Mouse (Mus musculus) CH12.LX (cell line): ENCODE measurements around the gene Gsdma2. TPM values are rescaled to one million over a fixed set of nuclear protein-coding genes. Genes with fewer than 3 reads are reported as not detected.
"Not testable (repeated sequence)": the region's sequence is repeated elsewhere in the genome, so short reads cannot be mapped to it uniquely, and the experiment has no call there.

Experiments
- DNase-seq: peaks from one replicate; pipeline ENCODE4 v3.0.0-alpha.2; 2013; ENCODE audit errors: extremely low read depth
- H3K27ac ChIP-seq: 2 replicates; pipeline ENCODE4 v1.5.1; 2012; ENCODE audit warnings: low read depth, mild to moderate bottlenecking, control low read depth, moderate library complexity; ENCODE audit not compliant: insufficient read depth
- H3K27me3 ChIP-seq: replicated peaks from 2 replicates; pipeline ENCODE3; 2012; ENCODE audit warnings: inconsistent platforms
- H3K36me3 ChIP-seq, 2 experiments: replicated peaks in 1 of 2; 2 replicates each; pipeline versions ENCODE3 to v1.6.1; 2012; ENCODE audit warnings: inconsistent platforms in 1 of 2, low read length in 1 of 2, mild to moderate bottlenecking in 1 of 2, mixed read lengths in 1 of 2, moderate library complexity in 1 of 2; ENCODE audit not compliant: control insufficient read depth in 1 of 2, insufficient read depth in 1 of 2
- H3K4me1 ChIP-seq, 2 experiments: 2 replicates each; pipeline ENCODE4 v1.6.1; 2012; ENCODE audit warnings: inconsistent platforms in 1 of 2, moderate library complexity in 1 of 2; ENCODE audit not compliant: insufficient read depth in 2 of 2, control insufficient read depth in 1 of 2
- H3K4me2 ChIP-seq: 2 replicates; pipeline ENCODE4 v1.6.1; 2012; ENCODE audit warnings: low read depth, mild to moderate bottlenecking, control low read depth; ENCODE audit not compliant: poor library complexity, insufficient read depth, severe bottlenecking
- H3K4me3 ChIP-seq, 3 experiments: fragments of 150-350 bp in 1 of 3; sonication (generic) in 1 of 3; replicated peaks in 1 of 3; 2 replicates each; pipeline versions ENCODE3 to v1.5.1; 2011 to 2012; ENCODE audit warnings: low read depth in 2 of 3, low read length in 2 of 3, mild to moderate bottlenecking in 2 of 3, moderate library complexity in 2 of 3, control low read depth in 1 of 3, improper control_type of control experiment in 1 of 3, inconsistent platforms in 1 of 3, mixed read lengths in 1 of 3; ENCODE audit not compliant: poor library complexity in 1 of 3
- H3K79me2 ChIP-seq: replicated peaks from 2 replicates; pipeline ENCODE4 v1.6.1; 2012; ENCODE audit warnings: mild to moderate bottlenecking, moderate library complexity; ENCODE audit not compliant: control insufficient read depth, poor library complexity, insufficient read depth, severe bottlenecking; ENCODE audit errors: extremely low read depth
- H3K9ac ChIP-seq: 2 replicates; pipeline ENCODE4 v1.6.1; 2012; ENCODE audit warnings: low read depth, mild to moderate bottlenecking, control low read depth, moderate library complexity; ENCODE audit not compliant: insufficient read depth
- H3K9me3 ChIP-seq: replicated peaks from 2 replicates; pipeline ENCODE3; 2012; ENCODE audit warnings: low read length, inconsistent platforms, mixed read lengths
- CTCF ChIP-seq, 2 experiments: IDR thresholded peaks in 1 of 2; conservative IDR thresholded peaks in 1 of 2; 2 replicates each; pipeline ENCODE4 v1.5.1; 2011 to 2012; ENCODE audit warnings: low read depth in 2 of 2, low read length in 2 of 2, improper control_type of control experiment in 1 of 2, inconsistent platforms in 1 of 2, mild to moderate bottlenecking in 1 of 2, moderate library complexity in 1 of 2
- ELF1 ChIP-seq: IDR thresholded peaks from 2 replicates; pipeline ENCODE4 v1.6.1; 2014; ENCODE audit warnings: low read depth, mild to moderate bottlenecking, inconsistent platforms, low read length, improper control_type of control experiment
- HCFC1 ChIP-seq: IDR thresholded peaks from 2 replicates; pipeline ENCODE4 v1.6.1; 2012; ENCODE audit warnings: low read depth, mild to moderate bottlenecking, inconsistent platforms, low read length, improper control_type of control experiment
- JUN ChIP-seq: IDR thresholded peaks from 2 replicates; pipeline ENCODE4 v1.6.1; 2011; ENCODE audit warnings: low read depth, mild to moderate bottlenecking, low read length, improper control_type of control experiment, moderate library complexity; ENCODE audit not compliant: insufficient read depth
- MAFK ChIP-seq: IDR thresholded peaks from 2 replicates; pipeline ENCODE4 v1.6.1; 2011; ENCODE audit warnings: low read length, improper control_type of control experiment; ENCODE audit not compliant: insufficient replicate concordance
- MYC ChIP-seq: IDR thresholded peaks from 2 replicates; pipeline ENCODE4 v1.6.1; 2011; ENCODE audit warnings: low read depth, mild to moderate bottlenecking, improper control_type of control experiment, low read length
- NELFE ChIP-seq: IDR thresholded peaks from 2 replicates; pipeline ENCODE4 v1.6.1; 2011; ENCODE audit warnings: low read depth, low read length, improper control_type of control experiment
- POLR2A ChIP-seq: IDR thresholded peaks from 2 replicates; pipeline ENCODE4 v1.6.1; 2011; ENCODE audit warnings: low read depth, mild to moderate bottlenecking, improper control_type of control experiment, low read length
- RAD21 ChIP-seq: IDR thresholded peaks from 2 replicates; pipeline ENCODE4 v1.6.1; 2011; ENCODE audit warnings: low read depth, mild to moderate bottlenecking, low read length, improper control_type of control experiment, moderate library complexity
- SMC3 ChIP-seq: IDR thresholded peaks from 2 replicates; pipeline ENCODE4 v1.6.1; 2011; ENCODE audit warnings: low read depth, low read length, improper control_type of control experiment
- ZKSCAN1 ChIP-seq: IDR thresholded peaks from 2 replicates; pipeline ENCODE4 v1.6.1; 2012; ENCODE audit warnings: low read depth, inconsistent platforms, low read length, improper control_type of control experiment, borderline replicate concordance
- dilution Hi-C: fragments of 300-500 bp; cut with MboI; formaldehyde crosslinking; loops from 2 replicates; pipeline ENCODE4 v1.14.3; 2020; ENCODE audit warnings: low sequenced_read_pairs; ENCODE audit not compliant: extremely low pct_unique_long_range_greater_than_20kb, extremely low pct_ligation_motif_present
- in situ Hi-C: fragments of 300-500 bp; cut with MboI; formaldehyde crosslinking; loops from 3 replicates; pipeline ENCODE4 v1.14.3; 2019; ENCODE audit warnings: low sequenced_read_pairs, low pct_ligation_motif_present, low pct_unique_long_range_greater_than_20kb, mixed read lengths
- polyA plus RNA-seq: library from polyadenylated mRNA; unstranded; fragments of >175 nt; gene quantifications from 2 replicates; pipeline ENCODE4 v1.2.1, GENCODE M21; 2012; ENCODE audit warnings: low read depth; ENCODE audit not compliant: insufficient read length
- total RNA-seq, 2 experiments: library from RNA; depleted of rRNA; stranded (reverse); fragments of 300-350 nt in 1 of 2; fragments of >200 nt in 1 of 2; gene quantifications; 2 replicates each; pipeline ENCODE4 v1.2.3; 2012 to 2014

Gsdma2 gene
- total and polyA plus RNA-seq, 3 experiments: not detected

- H3K4me3 ChIP-seq: peak overlapping the region in 2 of 3 experiments; percentile 12 to 18
- H3K9ac ChIP-seq: peak overlapping the region; percentile 21; the same call in 1 of the 2 replicates
- H3K36me3 ChIP-seq, H3K79me2 ChIP-seq, H3K27ac ChIP-seq, H3K9me3 ChIP-seq, dilution Hi-C loops: not testable (repeated sequence)
- in situ Hi-C loops: loop anchor here (10.0 kb wide), 1 partner anchor 68 kb away; no protein-coding TSS in a partner anchor
- TF ChIP-seq SMC3 (peak; percentile 29), HCFC1 (peak; percentile 30; the same call in 1 of the 2 replicates), CTCF (conservative IDR thresholded peaks at IDR 0.05 in 1 of 2, IDR thresholded peaks at IDR 0.05 in 1 of 2; ENCODE audit: low read depth in 2 of 2, low read length in 2 of 2) (peak; percentile 26 to 73; a peak in 2 of 4 replicates), POLR2A (peak; percentile 46; the same call in 1 of the 2 replicates), ELF1 (peak; percentile 87), RAD21 (peak; percentile 37), NELFE (peak; percentile 26; the same call in 1 of the 2 replicates)
- TF ChIP-seq, all 38 proteins: peak for 7; not testable (repeated sequence) for 31
- peak; percentile 71 for DNase-seq
- Histone ChIP-seq H3K27me3 (peaks cover 39% of the 10 kb centered on the region), H3K4me2 (peak overlapping the region; percentile 76), H3K4me1 (peaks cover 9 to 37% of the 10 kb centered on the region in 2 experiments; a peak in 3 of 4 replicates)
Measured at GRCm38 (mm10) chr11:98673136-98673535, 26.6 kb downstream of the Gsdma2 start.

- Histone ChIP-seq H3K9ac (no peak overlapping the region), H3K27ac (no peak overlapping the region), H3K9me3 (no peaks in the 10 kb centered on the region), H3K4me1 (peaks cover 14 to 33% of the 10 kb centered on the region in 2 experiments), H3K27me3 (peaks cover 39% of the 10 kb centered on the region), H3K79me2 (no peaks in the 10 kb centered on the region), H3K4me3 (no peak overlapping the region), H3K4me2 (no peak overlapping the region), H3K36me3 (no peaks in the 10 kb centered on the region)
- DNase-seq: no peak
- in situ Hi-C loops (loop anchor here (10.0 kb wide), 1 partner anchor 71 kb away; no protein-coding TSS in a partner anchor), dilution Hi-C loops (no loop called here)
- TF ChIP-seq ZKSCAN1: peak; percentile 32
- no peak for TF ChIP-seq JUN
- no peak for TF ChIP-seq MYC
Measured at GRCm38 (mm10) chr11:98675829-98676363, 29.3 kb downstream of the Gsdma2 start.

GRCm38 (mm10) chr11:98680023-98680422 lies 33.5 kb downstream of the Gsdma2 start:
- DNase-seq: no peak
- Histone ChIP-seq H3K27ac (no peak overlapping the region), H3K79me2 (peaks cover 25% of the 10 kb centered on the region), H3K36me3 (peaks cover 2 to 9% of the 10 kb centered on the region in 2 experiments), H3K4me1 (peaks cover 18 to 41% of the 10 kb centered on the region in 2 experiments), H3K4me2 (no peak overlapping the region), H3K9me3 (no peaks in the 10 kb centered on the region), H3K9ac (no peak overlapping the region), H3K27me3 (peaks cover 30% of the 10 kb centered on the region), H3K4me3 (no peak overlapping the region)
- in situ Hi-C loops: no loop called here
- dilution Hi-C loops: no loop called here
- no peak for TF ChIP-seq MAFK
- peak; percentile 9 to 63; a peak in 2 of 4 replicates for TF ChIP-seq CTCF (conservative IDR thresholded peaks at IDR 0.05 in 1 of 2, IDR thresholded peaks at IDR 0.05 in 1 of 2; ENCODE audit: low read depth in 2 of 2, low read length in 2 of 2)
